Mouse (Mus musculus) neural tube, embryonic 15.5 days (tissue): Measurements from ENCODE around the gene Gm10722. TPM values are rescaled to one million over a fixed set of nuclear protein-coding genes. Genes with fewer than 3 reads are reported as not detected.
"Not testable (repeated sequence)": the region's sequence is repeated elsewhere in the genome, so short reads cannot be mapped to it uniquely, and the experiment has no call there.

Experiments used
- ATAC-seq: fragments of 200-750 bp; cut with Nextera tagmentation; 2 replicates; pipeline ENCODE4 v1.8.0; 2017; ENCODE audit warnings: mild to moderate bottlenecking, moderate TSS enrichment, moderate library complexity; ENCODE audit not compliant: low FRiP score
- H3K27ac ChIP-seq: fragments of 300-500 bp; sonication (generic); replicated peaks from 2 replicates; pipeline ENCODE4 v1.5.1; 2015; ENCODE audit warnings: mild to moderate bottlenecking, inconsistent platforms
- H3K27me3 ChIP-seq: fragments of 300-500 bp; sonication (generic); replicated peaks from 2 replicates; pipeline ENCODE4 v1.6.1; 2015; ENCODE audit warnings: inconsistent platforms
- H3K36me3 ChIP-seq: fragments of 300-500 bp; sonication (generic); 2 replicates; pipeline ENCODE4 v1.6.1; 2015; ENCODE audit warnings: inconsistent platforms
- H3K4me1 ChIP-seq: fragments of 300-500 bp; sonication (generic); 2 replicates; pipeline ENCODE4 v1.6.1; 2015; ENCODE audit warnings: inconsistent platforms
- H3K4me2 ChIP-seq: fragments of 300-500 bp; sonication (generic); 2 replicates; pipeline ENCODE4 v1.6.1; 2015; ENCODE audit warnings: inconsistent platforms, mild to moderate bottlenecking, moderate library complexity
- H3K4me3 ChIP-seq: fragments of 300-500 bp; sonication (generic); replicated peaks from 2 replicates; pipeline ENCODE4 v1.5.1; 2015; ENCODE audit warnings: mild to moderate bottlenecking, inconsistent platforms
- H3K9ac ChIP-seq: fragments of 300-500 bp; sonication (generic); replicated peaks from 2 replicates; pipeline ENCODE4 v1.6.1; 2015; ENCODE audit warnings: mild to moderate bottlenecking, inconsistent platforms
- H3K9me3 ChIP-seq: fragments of 300-500 bp; sonication (generic); replicated peaks from 2 replicates; pipeline ENCODE4 v1.6.1; 2016; ENCODE audit warnings: inconsistent platforms
- WGBS: fragments of 180-500 bp; shearing (Covaris S2); methylation state at CpG from one replicate; pipeline ENCODE4 v1.1.7; 2015; ENCODE audit warnings: mixed read lengths; 5-methylcytosine and 5-hydroxymethylcytosine counted together
- microRNA-seq: library from miRNA; unstranded; fragments of <30 nt; microRNA quantifications from one replicate; pipeline ENCODE4, GENCODE M21; 2017
- polyA plus RNA-seq: library from polyadenylated mRNA; unstranded; fragments of >200 nt; fragmentation: Nextera tagmentation; extraction: Ambion mirVana; gene quantifications from 2 replicates; pipeline ENCODE4 v1.2.1, GENCODE M21; 2015

Gene Gm10722
- polyA plus RNA-seq, 1 experiment from 2014 or later, result not detected

DNA sequence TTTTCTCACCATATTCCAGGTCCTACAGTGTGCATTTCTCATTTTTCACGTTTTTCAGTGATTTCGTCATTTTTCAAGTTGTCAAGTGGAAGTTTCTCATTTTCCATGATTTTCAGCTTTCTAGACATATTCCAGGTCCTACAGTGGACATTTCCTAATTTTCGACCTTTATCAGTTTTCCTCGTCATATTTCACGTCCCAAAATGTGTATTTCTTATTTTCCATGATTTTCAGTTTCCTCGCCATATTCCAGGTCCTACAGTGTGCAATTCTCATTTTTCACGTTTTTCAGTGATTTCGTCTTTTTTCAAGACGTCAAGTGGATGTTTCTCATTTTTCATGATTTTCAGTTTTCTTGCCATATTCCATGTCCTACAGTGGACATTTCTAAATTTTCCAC lies 26.5 kb downstream of the Gm10722 start:
- H3K4me3 ChIP-seq, H3K4me2 ChIP-seq, ATAC-seq, H3K27me3 ChIP-seq, H3K36me3 ChIP-seq, H3K27ac ChIP-seq, H3K9ac ChIP-seq, H3K4me1 ChIP-seq, H3K9me3 ChIP-seq: not testable (repeated sequence)
- WGBS, result 72% methylated on average over 9 of the region's 9 CpGs

DNA sequence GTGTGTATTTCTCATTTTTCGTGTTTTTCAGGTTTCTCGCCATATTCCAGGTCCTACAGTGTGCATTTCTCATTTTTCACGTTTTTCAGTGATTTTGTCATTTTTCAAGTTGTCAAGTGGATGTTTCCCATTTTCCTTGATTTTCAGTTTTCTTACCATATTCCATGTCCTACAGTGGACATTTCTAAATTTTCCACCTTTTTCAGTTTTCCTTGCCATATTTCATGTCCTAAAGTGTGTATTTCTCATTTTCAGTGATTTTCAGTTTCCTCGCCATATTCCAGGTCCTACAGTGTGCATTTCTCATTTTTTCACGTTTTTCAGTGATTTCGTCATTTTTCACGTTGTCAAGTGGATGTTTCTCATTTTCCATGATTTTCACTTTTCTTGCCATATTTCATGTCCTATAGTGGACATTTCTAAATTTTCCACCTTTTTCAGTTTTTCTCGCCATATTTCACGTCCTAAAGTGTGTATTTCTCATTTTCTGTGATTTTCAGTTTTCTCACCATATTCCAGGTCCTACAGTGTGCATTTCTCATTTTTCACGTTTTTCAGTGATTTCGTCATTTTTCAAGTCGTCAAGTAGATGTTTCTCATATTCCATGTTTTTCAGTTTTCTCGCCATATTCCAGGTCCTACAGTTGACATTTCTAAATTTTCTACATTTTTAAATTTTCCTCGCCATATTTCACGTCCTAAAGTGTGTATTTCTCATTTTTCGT lies 28.7 kb downstream of the Gm10722 start:
- H3K9ac ChIP-seq, H3K27me3 ChIP-seq, H3K27ac ChIP-seq, H3K9me3 ChIP-seq, H3K4me2 ChIP-seq, H3K36me3 ChIP-seq, H3K4me1 ChIP-seq, ATAC-seq, H3K4me3 ChIP-seq: not testable (repeated sequence)
- WGBS, result 65% methylated on average over 13 of the region's 16 CpGs

DNA sequence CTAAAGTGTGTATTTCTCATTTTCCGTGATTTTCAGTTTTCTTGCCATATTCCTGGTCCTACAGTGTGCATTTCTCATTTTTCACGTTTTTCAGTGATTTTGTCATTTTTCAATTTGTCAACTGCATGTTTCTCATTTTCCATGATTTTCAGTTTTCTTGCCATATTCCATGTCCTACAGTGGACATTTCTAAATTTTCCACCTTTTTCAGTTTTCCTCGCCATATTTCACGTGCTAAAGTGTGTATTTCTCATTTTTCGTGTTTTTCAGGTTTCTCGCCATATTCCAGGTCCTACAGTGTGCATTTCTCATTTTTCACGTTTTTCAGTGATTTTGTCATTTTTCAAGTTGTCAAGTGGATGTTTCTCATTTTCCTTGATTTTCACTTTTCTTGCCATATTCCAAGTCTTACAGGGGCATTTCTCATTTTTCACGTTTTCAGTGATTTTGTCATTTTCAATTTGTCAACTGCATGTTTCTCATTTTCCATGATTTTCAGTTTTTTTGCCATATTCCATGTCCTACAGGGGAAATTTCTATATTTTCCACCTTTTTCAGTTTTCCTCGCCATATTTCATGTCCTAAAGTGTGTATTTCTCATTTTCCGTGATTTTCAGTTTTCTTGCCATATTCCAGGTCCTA lies 30.1 kb downstream of the Gm10722 start:
- 61% methylated on average over 2 of the region's 10 CpGs for WGBS

DNA sequence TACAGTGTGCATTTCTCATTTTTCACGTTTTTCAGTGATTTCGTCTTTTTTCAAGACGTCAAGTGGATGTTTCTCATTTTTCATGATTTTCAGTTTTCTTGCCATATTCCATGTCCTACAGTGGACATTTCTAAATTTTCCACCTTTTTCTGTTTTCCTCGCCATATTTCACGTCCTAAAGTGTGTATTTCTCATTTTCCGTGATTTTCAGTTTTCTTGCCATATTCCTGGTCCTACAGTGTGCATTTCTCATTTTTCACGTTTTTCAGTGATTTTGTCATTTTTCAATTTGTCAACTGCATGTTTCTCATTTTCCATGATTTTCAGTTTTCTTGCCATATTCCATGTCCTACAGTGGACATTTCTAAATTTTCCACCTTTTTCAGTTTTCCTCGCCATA lies 33.6 kb downstream of the Gm10722 start, which contains the start of gene Gm17535:
Gm17535 (plus strand) TSS at position 301 of the 400 bp plus-strand sequence.
- H3K4me1 ChIP-seq, H3K9ac ChIP-seq, ATAC-seq, H3K36me3 ChIP-seq, H3K27ac ChIP-seq, H3K9me3 ChIP-seq, H3K4me3 ChIP-seq, H3K27me3 ChIP-seq, H3K4me2 ChIP-seq: not testable (repeated sequence)
- 38% methylated on average over 1 of the region's 8 CpGs for WGBS

More for the DNA sequence above, 30.1 kb downstream of the Gm10722 start:
- H3K4me3 ChIP-seq, H3K27ac ChIP-seq, ATAC-seq, H3K9ac ChIP-seq, H3K4me2 ChIP-seq, H3K9me3 ChIP-seq, H3K4me1 ChIP-seq, H3K36me3 ChIP-seq, H3K27me3 ChIP-seq: not testable (repeated sequence)

DNA sequence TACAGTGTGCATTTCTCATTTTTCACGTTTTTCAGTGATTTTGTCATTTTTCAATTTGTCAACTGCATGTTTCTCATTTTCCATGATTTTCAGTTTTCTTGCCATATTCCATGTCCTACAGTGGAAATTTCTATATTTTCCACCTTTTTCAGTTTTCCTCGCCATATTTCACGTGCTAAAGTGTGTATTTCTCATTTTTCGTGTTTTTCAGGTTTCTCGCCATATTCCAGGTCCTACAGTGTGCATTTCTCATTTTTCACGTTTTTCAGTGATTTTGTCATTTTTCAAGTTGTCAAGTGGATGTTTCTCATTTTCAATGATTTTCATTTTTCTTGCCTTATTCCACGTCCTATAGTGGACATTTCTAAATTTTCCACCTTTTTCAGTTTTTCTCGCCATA lies 35.9 kb downstream of the Gm10722 start, which contains the start of gene Gm10715:
Gm10715 (plus strand) TSS at position 301 of the 400 bp plus-strand sequence.
- not testable (repeated sequence) for H3K27me3 ChIP-seq, H3K36me3 ChIP-seq, H3K4me3 ChIP-seq, ATAC-seq, H3K4me1 ChIP-seq, H3K4me2 ChIP-seq, H3K9ac ChIP-seq, H3K9me3 ChIP-seq, H3K27ac ChIP-seq
- WGBS, result 81% methylated on average over 8 of the region's 8 CpGs

DNA sequence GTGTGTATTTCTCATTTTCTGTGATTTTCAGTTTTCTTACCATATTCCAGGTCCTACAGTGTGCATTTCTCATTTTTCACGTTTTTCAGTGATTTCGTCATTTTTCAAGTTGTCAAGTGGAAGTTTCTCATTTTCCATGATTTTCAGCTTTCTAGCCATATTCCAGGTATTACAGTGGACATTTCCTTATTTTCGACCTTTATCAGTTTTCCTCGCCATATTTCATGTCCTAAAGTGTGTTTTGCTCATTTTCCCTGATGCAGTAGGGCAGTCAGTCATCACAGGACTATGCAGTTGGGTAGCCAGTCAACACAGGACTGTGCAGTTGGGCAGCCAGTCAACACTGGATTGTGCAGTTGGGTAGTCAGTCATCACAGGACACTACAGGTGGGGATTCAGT lies 37.4 kb downstream of the Gm10722 start:
- H3K4me3 ChIP-seq, ATAC-seq, H3K36me3 ChIP-seq, H3K27me3 ChIP-seq, H3K9ac ChIP-seq, H3K4me1 ChIP-seq, H3K4me2 ChIP-seq, H3K27ac ChIP-seq, H3K9me3 ChIP-seq: not testable (repeated sequence)
- 74% methylated on average over 4 of the region's 4 CpGs for WGBS

Small RNA genes lying within 50 kb of the gene (microRNA-seq; reads per million reads assigned to microRNA genes)
- gene Mir101c, result not detected

Other genes with a start within 250 kb of the Gm10722 start
- gene Gm11168, start 2.4 kb downstream of the Gm10722 start, polyA plus RNA-seq, result not detected in 2 replicates
- 0.56 TPM in 1 of 2 replicates, not detected in the other for gene Gm10721, start 12.2 kb downstream of the Gm10722 start, polyA plus RNA-seq
- gene Gm10720, start 14.7 kb downstream of the Gm10722 start, polyA plus RNA-seq, result not detected in 2 replicates
- gene Gm10719, start 16.5 kb downstream of the Gm10722 start, polyA plus RNA-seq, result 0.27 and 0.29 TPM in 2 replicates
- gene Gm10718, start 22.6 kb downstream of the Gm10722 start, polyA plus RNA-seq, result 0.68 TPM in 1 of 2 replicates, not detected in the other
- gene Gm10717, start 24.5 kb downstream of the Gm10722 start, polyA plus RNA-seq, result 0.33 and 0.37 TPM in 2 replicates
- not detected in 2 replicates for gene Gm17535, start 33.7 kb downstream of the Gm10722 start, polyA plus RNA-seq
- gene Gm10715, start 36.0 kb downstream of the Gm10722 start, polyA plus RNA-seq, result not detected in 2 replicates